Mouse (Mus musculus) thymus, postnatal 36 days (tissue): ENCODE results near the gene Gm13078.

Source experiments
- DNase-seq, 2 experiments: peaks; one replicate each; pipeline ENCODE4 v3.0.0; 2022; ENCODE audit warnings: mixed read lengths in 2 of 2

Gene Gm13078

DNA sequence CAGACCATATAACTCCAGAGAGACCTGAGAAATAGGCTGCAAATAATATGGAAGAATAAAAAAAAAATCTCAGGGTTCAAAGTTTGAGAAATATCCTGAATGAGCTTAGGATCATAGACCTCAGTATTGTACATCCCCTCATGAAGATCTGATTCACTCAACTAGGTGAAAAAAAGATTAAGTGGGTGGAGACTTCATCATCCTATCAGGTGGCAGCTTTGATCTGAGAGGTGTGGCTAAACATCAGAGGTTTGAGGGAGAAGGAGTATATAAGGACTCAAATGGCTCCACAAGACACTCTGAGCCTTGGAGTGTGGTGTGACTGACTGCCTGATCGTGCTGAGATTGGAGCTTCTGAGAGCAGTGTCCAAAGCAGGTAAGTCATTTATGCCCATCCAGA is at the start of gene Gm13078:
Gene Gm13078 (plus strand): TSS at position 301 of the 400 bp plus-strand sequence.
- DNase-seq = no peak

DNA sequence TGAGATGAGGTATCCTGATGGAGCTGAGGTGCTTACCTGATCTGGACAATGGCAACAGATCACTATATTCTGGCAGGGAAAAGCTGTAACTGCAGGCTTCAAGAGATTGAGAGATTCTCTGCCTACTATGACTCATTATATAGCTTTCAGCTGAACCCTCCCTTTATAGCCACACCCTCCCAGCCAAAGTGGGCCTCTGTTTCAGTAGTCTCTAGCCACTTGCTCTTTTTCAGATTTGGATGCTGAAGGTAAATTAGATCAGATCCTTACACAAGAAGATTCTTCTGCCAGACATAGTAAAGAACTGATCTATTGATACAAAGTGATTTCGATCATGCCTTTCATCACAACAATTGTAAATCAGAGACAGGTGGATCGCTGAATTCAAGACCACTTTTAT is 16.6 kb upstream of the Gm13078 start, which contains the start of gene Gm13089:
Gene Gm13089 (minus strand): TSS at position 101 of the 400 bp plus-strand sequence.
- no peak for DNase-seq
